Mouse (Mus musculus) small intestine, adult 2 months (tissue): ENCODE results near the gene H2-Oa.

Source experiments
- CTCF ChIP-seq: fragments of 200-500 bp; IDR thresholded peaks from 2 replicates; pipeline ENCODE4 v1.5.1; 2012; ENCODE audit warnings: low read depth, mild to moderate bottlenecking, control low read depth, inconsistent platforms, low read length, moderate library complexity, mixed read lengths; ENCODE audit not compliant: insufficient replicate concordance, insufficient read length; ENCODE audit errors: extremely low read depth
- POLR2A ChIP-seq: fragments of 200-500 bp; IDR thresholded peaks from 2 replicates; pipeline ENCODE4 v1.6.1; 2012; ENCODE audit warnings: low read depth, mild to moderate bottlenecking, control low read depth, inconsistent platforms, low read length, moderate library complexity

- TF ChIP-seq POLR2A (no peak), CTCF (no peak)
Observed at GRCm38 (mm10) chr17:34128944-34129791, 37.0 kb downstream of the H2-Oa start.
